Mouse (Mus musculus) cerebellum, adult 2 months (tissue): ENCODE data around the gene Ccdc172.

Experiments used
- CTCF ChIP-seq: fragments of 200-500 bp; IDR thresholded peaks from 2 replicates; pipeline ENCODE4 v1.5.1; 2011; ENCODE audit warnings: low read depth, mild to moderate bottlenecking, control low read depth, low read length, moderate library complexity, borderline replicate concordance; ENCODE audit not compliant: insufficient read depth
- POLR2A ChIP-seq: fragments of 200-500 bp; IDR thresholded peaks from 2 replicates; pipeline ENCODE4 v1.6.1; 2011; ENCODE audit warnings: low read length, control low read depth, borderline replicate concordance; ENCODE audit not compliant: insufficient read depth

DNA sequence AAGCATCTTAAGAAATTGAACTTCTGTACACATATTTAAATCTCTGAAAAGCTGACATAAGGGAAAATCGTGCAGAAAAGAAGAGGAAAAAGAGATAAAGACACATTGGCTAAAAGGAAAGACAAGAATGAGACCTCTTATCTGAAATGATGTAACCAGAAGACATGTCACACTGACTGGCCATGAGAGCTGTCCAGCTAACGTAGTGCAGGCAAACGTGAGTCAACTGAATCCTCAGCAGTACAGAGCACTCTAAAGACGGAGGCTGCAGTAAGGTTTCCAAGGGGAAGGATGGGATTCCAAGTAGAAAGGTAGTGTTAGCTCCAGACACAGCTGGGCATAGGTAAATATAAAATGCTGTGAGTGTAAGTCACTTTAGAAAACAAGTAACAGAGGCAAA lies 36.6 kb downstream of the Ccdc172 start:
- TF ChIP-seq POLR2A (no peak), CTCF (no peak)
